Mouse (Mus musculus): ENCODE results near the gene Cfd. TPM values are rescaled to one million over a fixed set of nuclear protein-coding genes. Genes with fewer than 3 reads are reported as not detected.
"Not testable (repeated sequence)": the region's sequence is repeated elsewhere in the genome, so short reads cannot be mapped to it uniquely, and the experiment has no call there.

Gene Cfd
- polyA plus RNA-seq, 1 experiment = not detected

DNA sequence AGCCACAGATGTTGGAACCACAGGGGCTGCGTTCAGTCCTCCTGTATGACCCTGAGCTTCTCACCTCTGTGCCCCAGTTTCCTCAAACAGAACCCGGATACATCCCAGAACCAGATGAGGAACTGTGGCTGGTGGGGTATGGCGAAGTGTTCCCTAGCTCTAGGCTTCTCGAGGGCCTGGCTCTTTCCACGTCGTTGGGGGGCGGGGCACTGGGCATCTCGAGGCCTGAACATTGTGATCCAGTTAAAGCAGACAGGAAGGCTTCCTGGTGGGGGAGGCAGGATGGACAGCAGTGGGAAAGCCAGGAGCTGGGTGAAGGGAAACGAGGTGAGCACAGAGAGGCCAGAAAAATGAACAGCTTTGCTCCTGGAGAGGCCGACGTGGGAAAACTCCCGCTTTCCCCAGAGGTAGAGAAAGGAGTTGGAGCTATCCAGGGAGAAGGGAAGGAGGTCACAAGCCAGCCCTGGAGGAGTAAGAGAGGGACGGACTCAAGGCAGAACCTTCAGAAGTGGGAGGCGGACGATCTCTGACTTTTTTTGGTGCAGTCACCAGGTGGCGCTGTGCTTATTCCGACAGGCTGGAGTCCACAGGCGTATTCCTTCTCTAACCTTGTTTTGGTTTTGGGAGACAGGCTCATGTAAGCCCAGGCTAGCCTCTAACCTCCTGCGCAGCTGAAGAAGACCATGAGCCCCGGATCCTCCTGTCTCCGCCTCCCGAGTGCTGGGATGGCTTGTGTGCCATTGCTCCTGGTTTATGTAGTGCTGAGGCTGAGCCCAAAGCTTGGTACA is 7.2 kb upstream of the Cfd start:
- no peak for TF ChIP-seq POLR2A (IDR thresholded peaks at IDR 0.05; ENCODE audit: low read depth, low read length)
- TF ChIP-seq CTCF (IDR thresholded peaks at IDR 0.05; ENCODE audit: borderline replicate concordance, insufficient read depth, low read length) = peak; percentile 74; the same call in 1 of the 2 replicates

DNA sequence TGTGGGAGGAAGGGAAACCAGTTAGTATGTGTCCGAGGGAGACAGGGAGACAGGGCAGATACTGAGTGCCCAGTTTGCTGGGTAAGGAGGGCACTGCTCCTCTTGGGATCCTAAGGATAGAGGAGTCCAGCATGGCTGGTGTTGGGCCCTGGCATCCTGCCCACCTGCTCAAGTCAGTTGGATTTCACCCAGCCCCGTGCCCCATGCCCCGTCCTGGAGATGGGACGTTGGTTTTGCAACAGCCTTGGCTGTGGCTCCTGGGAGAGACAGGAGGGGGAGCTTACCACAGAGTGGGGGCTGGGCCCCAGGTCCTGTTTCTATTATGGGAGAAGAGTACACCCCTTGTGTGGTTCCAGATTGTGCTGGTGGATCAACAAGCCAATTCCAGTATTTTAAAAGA is 6.2 kb upstream of the Cfd start:
- TF ChIP-seq POLR2A (IDR thresholded peaks at IDR 0.05; ENCODE audit: low read depth, low read length) = no peak
- no peak for TF ChIP-seq CTCF (IDR thresholded peaks at IDR 0.05; ENCODE audit: borderline replicate concordance, insufficient read depth, low read length)
- Histone ChIP-seq H3K4me1 (ENCODE audit: control insufficient read depth, insufficient read depth, low read length) (no peaks in the 10 kb centered on the region), H3K27ac (ENCODE audit: insufficient read depth, low read length) (no peak overlapping the region), H3K4me3 (ENCODE audit: insufficient read depth, low read length) (no peak overlapping the region)

More for the DNA sequence above, 7.2 kb upstream of the Cfd start:
- H3K4me1 ChIP-seq (ENCODE audit: control insufficient read depth, insufficient read depth, low read length) = no peaks in the 10 kb centered on the region
- H3K4me3 ChIP-seq (ENCODE audit: insufficient read depth, low read length) = no peak overlapping the region
- H3K27ac ChIP-seq (ENCODE audit: insufficient read depth, low read length) = no peak overlapping the region

DNA sequence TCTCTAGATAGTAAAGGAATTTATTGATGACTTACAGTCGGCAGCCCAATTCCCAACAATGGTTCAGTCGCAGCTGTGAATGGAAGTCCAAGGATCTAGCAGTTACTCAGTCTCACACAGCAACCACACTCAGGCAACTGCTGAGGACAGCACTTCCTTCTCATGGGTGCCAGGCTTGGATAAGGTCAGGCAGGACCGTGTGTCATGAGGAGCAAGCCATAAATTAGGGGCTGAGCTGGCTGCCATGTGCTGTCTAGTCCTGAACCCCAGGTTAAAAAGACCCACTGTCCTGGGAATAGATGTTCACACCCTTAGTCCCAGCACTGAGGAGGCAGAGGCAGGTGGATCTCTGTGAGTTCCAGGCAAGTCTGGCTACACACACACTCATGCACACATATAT is 5.7 kb upstream of the Cfd start:
- not testable (repeated sequence) for H3K4me1 ChIP-seq (ENCODE audit: control insufficient read depth, insufficient read depth, low read length); H3K4me3 ChIP-seq (ENCODE audit: insufficient read depth, low read length); H3K27ac ChIP-seq (ENCODE audit: insufficient read depth, low read length)

DNA sequence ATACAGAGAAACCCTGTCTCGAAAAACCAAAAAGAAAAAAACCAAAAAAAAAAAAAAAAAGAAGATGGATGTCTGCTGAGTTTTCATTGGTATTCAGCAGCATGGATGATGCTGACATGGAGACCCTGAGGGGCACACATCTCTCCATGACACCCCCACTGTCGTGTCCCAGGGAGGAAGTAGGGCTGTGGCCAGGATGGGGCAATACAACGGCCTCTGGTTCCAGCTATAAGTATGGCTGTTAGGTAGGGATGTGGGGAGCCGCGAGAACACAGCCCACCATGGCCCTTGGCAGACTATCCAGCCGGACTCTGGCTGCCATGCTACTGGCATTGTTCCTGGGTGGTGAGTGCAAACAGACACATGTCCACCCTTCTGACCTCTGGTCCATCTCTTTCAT is 4.6 kb upstream of the Cfd start, which contains the start of gene Elane:
TSS of gene Elane (plus strand) at position 194 of the 400 bp plus-strand sequence.
- H3K27ac ChIP-seq (ENCODE audit: insufficient read depth, low read length) = no peak within 1 kb of the TSS
- no peaks in the 10 kb centered on the region for H3K4me1 ChIP-seq (ENCODE audit: control insufficient read depth, insufficient read depth, low read length)
- TF ChIP-seq CTCF (IDR thresholded peaks at IDR 0.05; ENCODE audit: borderline replicate concordance, insufficient read depth, low read length) (no peak), POLR2A (IDR thresholded peaks at IDR 0.05; ENCODE audit: low read depth, low read length) (no peak)
- no peak within 1 kb of the TSS for H3K4me3 ChIP-seq (ENCODE audit: insufficient read depth, low read length)

DNA sequence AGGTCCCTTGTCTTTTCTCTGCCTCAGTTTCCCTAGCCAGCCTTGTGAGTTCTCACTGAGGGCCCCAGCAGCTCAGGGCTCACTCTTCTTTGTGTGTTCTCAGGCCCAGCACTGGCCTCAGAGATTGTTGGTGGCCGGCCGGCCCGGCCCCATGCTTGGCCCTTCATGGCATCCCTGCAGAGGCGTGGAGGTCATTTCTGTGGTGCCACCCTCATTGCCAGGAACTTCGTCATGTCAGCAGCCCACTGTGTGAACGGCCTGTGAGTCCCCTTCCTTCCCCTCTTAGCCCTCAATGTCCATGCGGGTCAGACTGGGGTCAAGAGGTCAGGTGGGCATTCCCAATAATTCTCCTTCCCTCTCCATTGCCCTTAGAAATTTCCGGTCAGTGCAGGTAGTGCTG is 4.0 kb upstream of the Cfd start:
- TF ChIP-seq POLR2A (IDR thresholded peaks at IDR 0.05; ENCODE audit: low read depth, low read length) (no peak), CTCF (IDR thresholded peaks at IDR 0.05; ENCODE audit: borderline replicate concordance, insufficient read depth, low read length) (no peak)
- no peak overlapping the region for H3K27ac ChIP-seq (ENCODE audit: insufficient read depth, low read length)
- H3K4me1 ChIP-seq (ENCODE audit: control insufficient read depth, insufficient read depth, low read length) = no peaks in the 10 kb centered on the region
- H3K4me3 ChIP-seq (ENCODE audit: insufficient read depth, low read length) = no peak overlapping the region

DNA sequence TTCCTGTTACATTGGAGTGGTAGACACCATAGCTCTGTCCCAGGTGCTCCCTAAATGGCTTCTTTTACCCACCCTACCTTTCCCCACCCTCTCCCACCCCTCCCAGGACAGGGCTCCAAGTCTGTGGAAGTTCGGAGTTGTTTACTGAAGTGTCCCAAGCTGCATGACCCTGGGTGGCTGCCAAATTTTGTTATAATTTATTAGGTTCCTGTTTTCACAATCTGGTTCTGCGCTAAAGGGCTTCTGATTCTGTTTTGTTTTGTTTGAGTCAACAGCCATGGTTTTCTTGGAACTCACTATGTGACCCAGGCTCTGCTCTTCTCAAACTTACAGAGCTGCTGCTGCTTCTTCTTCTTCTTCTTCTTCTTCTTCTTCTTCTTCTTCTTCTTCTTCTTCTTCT is 1.3 kb upstream of the Cfd start:
- no peaks in the 10 kb centered on the region for H3K4me1 ChIP-seq (ENCODE audit: control insufficient read depth, insufficient read depth, low read length)
- TF ChIP-seq CTCF (IDR thresholded peaks at IDR 0.05; ENCODE audit: borderline replicate concordance, insufficient read depth, low read length) = no peak
- TF ChIP-seq POLR2A (IDR thresholded peaks at IDR 0.05; ENCODE audit: low read depth, low read length) = no peak
- no peak overlapping the region for H3K27ac ChIP-seq (ENCODE audit: insufficient read depth, low read length)
- no peak overlapping the region for H3K4me3 ChIP-seq (ENCODE audit: insufficient read depth, low read length)

DNA sequence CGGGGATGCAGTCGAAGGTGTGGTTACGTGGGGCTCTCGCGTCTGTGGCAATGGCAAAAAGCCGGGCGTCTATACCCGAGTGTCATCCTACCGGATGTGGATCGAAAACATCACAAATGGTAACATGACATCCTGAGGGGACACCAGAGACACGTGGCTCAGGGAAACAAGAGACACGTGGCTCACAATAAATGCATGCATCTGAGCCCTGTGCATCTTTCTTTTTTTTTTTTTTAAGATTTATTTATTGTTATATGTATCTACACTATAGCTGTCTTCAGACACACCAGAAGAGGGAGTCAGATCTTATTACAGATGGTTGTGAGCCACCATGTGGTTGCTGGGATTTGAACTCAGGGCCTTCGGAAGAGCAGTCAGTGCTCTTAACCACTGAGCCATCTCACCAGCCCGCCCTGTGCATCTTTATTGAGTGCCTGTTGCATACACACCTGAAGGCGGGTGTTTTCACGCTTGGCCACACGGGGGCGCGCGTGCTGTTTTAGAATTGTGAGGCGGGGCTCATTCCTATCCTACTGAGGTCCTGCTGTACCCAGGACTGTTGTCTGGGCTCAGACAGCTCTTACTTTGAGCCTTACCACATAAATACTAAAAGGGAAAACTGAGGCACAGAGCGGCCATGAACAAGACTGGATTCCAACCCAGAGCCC is 1.9 kb downstream of the Cfd start:
- H3K4me3 ChIP-seq (ENCODE audit: insufficient read depth, low read length); H3K27ac ChIP-seq (ENCODE audit: insufficient read depth, low read length); H3K4me1 ChIP-seq (ENCODE audit: control insufficient read depth, insufficient read depth, low read length): not testable (repeated sequence)
- TF ChIP-seq CTCF (IDR thresholded peaks at IDR 0.05; ENCODE audit: borderline replicate concordance, insufficient read depth, low read length) = peak; percentile 64

DNA sequence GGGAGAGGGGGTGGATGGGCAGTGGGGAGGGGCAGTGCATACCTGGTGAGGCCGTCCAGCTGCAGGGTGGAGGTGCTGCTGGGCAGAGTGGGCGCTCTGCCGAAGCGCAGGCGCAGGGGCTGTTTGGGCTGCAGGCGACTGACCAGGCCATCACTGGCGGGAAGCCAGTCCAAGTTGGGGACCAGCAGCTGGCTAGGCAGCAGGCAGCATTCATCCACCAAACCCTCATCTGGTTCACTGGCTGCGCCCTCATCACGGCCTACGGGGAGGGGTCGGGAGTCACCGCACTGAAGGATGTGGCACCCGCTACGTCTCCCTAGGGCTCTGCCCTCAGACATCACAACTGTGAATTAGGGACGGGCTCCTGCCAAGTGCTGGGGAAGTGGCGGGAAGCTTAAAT is 5.7 kb downstream of the Cfd start:
- no peak overlapping the region for H3K4me3 ChIP-seq (ENCODE audit: insufficient read depth, low read length)
- TF ChIP-seq POLR2A (IDR thresholded peaks at IDR 0.05; ENCODE audit: low read depth, low read length) = no peak
- TF ChIP-seq CTCF (IDR thresholded peaks at IDR 0.05; ENCODE audit: borderline replicate concordance, insufficient read depth, low read length) = no peak
- H3K4me1 ChIP-seq (ENCODE audit: control insufficient read depth, insufficient read depth, low read length) = no peaks in the 10 kb centered on the region
- H3K27ac ChIP-seq (ENCODE audit: insufficient read depth, low read length) = no peak overlapping the region

DNA sequence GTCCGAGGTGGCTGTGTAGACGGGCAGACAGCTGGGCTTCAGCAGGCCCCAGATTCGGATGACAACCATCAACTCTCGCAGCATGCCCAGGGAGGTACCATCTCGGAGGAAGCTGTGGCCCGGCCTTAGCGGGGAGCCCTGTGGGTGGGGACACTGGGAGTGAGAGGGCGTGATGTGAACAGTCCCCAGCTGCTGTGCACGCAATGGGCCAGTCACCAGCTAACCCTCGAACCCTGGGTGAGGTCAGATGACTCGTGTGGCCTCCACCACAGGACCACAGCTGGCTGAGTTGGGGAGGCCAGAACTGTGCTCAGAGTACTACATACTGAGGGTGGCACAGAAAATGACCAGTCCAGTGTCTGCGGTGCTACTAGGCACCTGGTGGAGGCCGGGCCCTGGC is 6.2 kb downstream of the Cfd start:
- Histone ChIP-seq H3K4me3 (ENCODE audit: insufficient read depth, low read length) (no peak overlapping the region), H3K27ac (ENCODE audit: insufficient read depth, low read length) (no peak overlapping the region), H3K4me1 (ENCODE audit: control insufficient read depth, insufficient read depth, low read length) (no peaks in the 10 kb centered on the region)
- no peak for TF ChIP-seq POLR2A (IDR thresholded peaks at IDR 0.05; ENCODE audit: low read depth, low read length)
- TF ChIP-seq CTCF (IDR thresholded peaks at IDR 0.05; ENCODE audit: borderline replicate concordance, insufficient read depth, low read length) = no peak
